Mouse (Mus musculus) lung, postnatal 0 days (tissue): ENCODE measurements at regions not wholly inside any gene's neighbourhood (a gene's known extent, or its start where the extent isn't known, plus 50 kb on each side); places are given as distances from the start of the nearest gene placed in this dataset.

Source experiments
- ATAC-seq: fragments of 200-750 bp; cut with Nextera tagmentation; 2 replicates; pipeline ENCODE4 v1.8.0; 2017; ENCODE audit warnings: moderate library complexity
- DNase-seq: peaks from one replicate; pipeline ENCODE4 v3.0.0-alpha.2; 2016; ENCODE audit warnings: low spot score
- H3K27ac ChIP-seq: fragments of 300-500 bp; sonication (generic); 2 replicates; pipeline ENCODE4 v1.5.1; 2014; ENCODE audit warnings: antibody characterized with exemption, mild to moderate bottlenecking, low read length, mixed read lengths
- H3K27me3 ChIP-seq: fragments of 300-500 bp; sonication (generic); replicated peaks from 2 replicates; pipeline ENCODE4 v1.6.1; 2014; ENCODE audit warnings: low read length, mixed read lengths; ENCODE audit not compliant: insufficient read depth
- H3K36me3 ChIP-seq: fragments of 300-500 bp; sonication (generic); 2 replicates; pipeline ENCODE4 v1.6.1; 2014; ENCODE audit warnings: low read length, mixed read lengths; ENCODE audit not compliant: insufficient read depth
- H3K4me1 ChIP-seq: fragments of 300-500 bp; sonication (generic); 2 replicates; pipeline ENCODE4 v1.6.1; 2014; ENCODE audit warnings: antibody characterized with exemption, low read depth, low read length, mixed read lengths; ENCODE audit not compliant: insufficient read depth
- H3K4me2 ChIP-seq: fragments of 300-500 bp; sonication (generic); replicated peaks from 2 replicates; pipeline ENCODE4 v1.6.1; 2014; ENCODE audit warnings: low read depth, mild to moderate bottlenecking, low read length, moderate library complexity, mixed read lengths
- H3K4me3 ChIP-seq: fragments of 300-500 bp; sonication (generic); 2 replicates; pipeline ENCODE4 v1.5.1; 2014; ENCODE audit warnings: low read depth, low read length
- H3K9ac ChIP-seq: fragments of 300-500 bp; sonication (generic); replicated peaks from 2 replicates; pipeline ENCODE4 v1.6.1; 2014; ENCODE audit warnings: low read depth, mild to moderate bottlenecking
- H3K9me3 ChIP-seq: fragments of 300-500 bp; sonication (generic); 2 replicates; pipeline ENCODE4 v1.6.1; 2016; ENCODE audit warnings: low read length, mixed read lengths
- CTCF ChIP-seq: IDR thresholded peaks from 2 replicates; pipeline ENCODE4 v1.5.1; 2016; ENCODE audit warnings: antibody characterized with exemption, mild to moderate bottlenecking
- EP300 ChIP-seq: IDR thresholded peaks from 2 replicates; pipeline ENCODE4 v1.6.1; 2016; ENCODE audit warnings: antibody characterized with exemption, mild to moderate bottlenecking, control low read depth
- WGBS: fragments of 180-500 bp; shearing (Covaris S2); extraction: QIAGEN DNeasy Blood & Tissue Kit; methylation state at CpG from one replicate; pipeline ENCODE4 v1.1.7; 2014; 5-methylcytosine and 5-hydroxymethylcytosine counted together

DNA sequence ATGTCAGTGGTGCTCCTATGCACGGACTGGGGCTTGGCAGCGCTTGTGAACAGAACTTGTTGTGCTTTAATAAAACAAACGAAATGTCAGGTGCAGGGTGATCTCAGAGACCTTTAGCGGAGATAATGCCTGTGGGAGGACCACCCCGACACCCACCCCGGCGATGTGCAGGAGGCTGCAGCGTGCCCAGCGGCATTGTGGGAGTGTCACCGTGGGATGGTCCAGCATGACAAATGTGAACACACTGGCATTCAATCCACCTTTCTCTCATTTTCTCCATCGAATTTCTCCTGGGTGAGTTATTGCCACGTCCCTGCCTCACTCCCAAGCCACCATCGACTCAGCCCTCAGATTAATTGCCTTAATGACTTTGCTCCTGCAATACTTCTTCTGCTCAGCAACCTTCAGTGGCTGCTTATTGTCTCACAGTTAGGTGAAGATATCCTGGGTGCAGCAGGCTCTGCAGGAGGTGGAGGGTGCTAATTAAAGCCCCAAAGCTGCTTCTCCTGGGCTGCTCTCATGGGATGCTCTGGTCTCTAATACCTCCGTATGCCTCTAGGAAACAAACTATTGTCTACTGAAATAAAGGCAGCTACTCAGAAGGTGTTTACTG, 310.5 kb downstream of the Eipr1 start:
- Histone ChIP-seq H3K27me3 (no peaks in the 10 kb centered on the region), H3K9ac (no peak overlapping the region), H3K27ac (no peak overlapping the region), H3K4me2 (no peak overlapping the region), H3K36me3 (no peaks in the 10 kb centered on the region), H3K4me1 (no peaks in the 10 kb centered on the region), H3K4me3 (no peak overlapping the region), H3K9me3 (no peaks in the 10 kb centered on the region)
- ATAC-seq (no peak), DNase-seq (no peak)
- TF ChIP-seq CTCF = no peak
- no peak for TF ChIP-seq EP300
- WGBS = 28% methylated on average over 14 of the region's 14 CpGs

DNA sequence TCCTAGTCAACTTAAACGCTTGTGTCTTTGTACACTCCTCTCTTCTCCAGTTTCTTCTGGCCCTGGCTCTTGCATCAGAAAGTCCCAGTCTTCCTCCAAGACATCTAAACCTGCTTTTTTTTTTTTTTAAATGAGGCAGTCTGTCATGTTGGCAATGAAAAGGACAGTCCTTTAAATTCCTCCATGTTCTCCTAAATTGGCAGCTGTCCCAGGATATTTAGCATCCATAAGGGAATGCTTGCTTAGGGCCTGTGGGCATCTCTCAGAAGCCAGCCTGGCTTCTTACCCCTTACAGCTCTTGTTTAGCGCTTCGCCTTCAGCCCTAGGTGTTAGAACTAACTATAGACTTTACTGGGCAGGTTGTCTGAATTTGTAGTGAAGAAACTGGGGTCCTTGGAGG, 311.2 kb downstream of the Eipr1 start:
- WGBS = 89% methylated on average over 3 of the region's 3 CpGs
- Histone ChIP-seq H3K9ac (no peak overlapping the region), H3K9me3 (no peaks in the 10 kb centered on the region), H3K27ac (no peak overlapping the region), H3K4me3 (no peak overlapping the region), H3K4me2 (no peak overlapping the region), H3K27me3 (no peaks in the 10 kb centered on the region), H3K4me1 (no peaks in the 10 kb centered on the region), H3K36me3 (no peaks in the 10 kb centered on the region)
- DNase-seq (no peak), ATAC-seq (no peak)
- TF ChIP-seq CTCF (no peak), EP300 (no peak)

DNA sequence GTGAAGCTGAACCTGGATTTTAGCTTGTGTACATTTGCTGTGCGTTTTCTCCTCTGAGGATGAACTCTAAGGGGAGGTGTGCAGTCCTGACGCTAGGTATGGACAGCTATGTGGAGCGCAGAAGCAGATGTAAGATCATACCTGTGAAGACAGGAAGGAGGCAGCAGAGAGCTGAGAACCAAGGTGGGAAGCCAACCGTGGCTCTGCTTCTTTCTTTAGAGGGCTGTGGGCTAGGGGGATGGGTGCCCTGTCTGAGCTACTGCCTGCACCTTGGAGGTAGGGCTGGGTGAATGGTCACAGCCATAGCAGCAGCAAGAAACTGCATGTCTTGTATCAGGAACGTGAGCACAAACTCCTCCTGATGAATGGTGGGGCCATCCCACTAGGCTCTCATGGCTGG, 316.6 kb downstream of the Eipr1 start:
- Histone ChIP-seq H3K36me3 (no peaks in the 10 kb centered on the region), H3K9ac (no peak overlapping the region), H3K27ac (no peak overlapping the region), H3K27me3 (no peaks in the 10 kb centered on the region), H3K9me3 (no peaks in the 10 kb centered on the region), H3K4me1 (no peaks in the 10 kb centered on the region), H3K4me3 (no peak overlapping the region), H3K4me2 (no peak overlapping the region)
- ATAC-seq = no peak
- 30% methylated on average over 5 of the region's 5 CpGs for WGBS
- DNase-seq = no peak
- TF ChIP-seq EP300 = no peak
- TF ChIP-seq CTCF = peak; percentile 54

DNA sequence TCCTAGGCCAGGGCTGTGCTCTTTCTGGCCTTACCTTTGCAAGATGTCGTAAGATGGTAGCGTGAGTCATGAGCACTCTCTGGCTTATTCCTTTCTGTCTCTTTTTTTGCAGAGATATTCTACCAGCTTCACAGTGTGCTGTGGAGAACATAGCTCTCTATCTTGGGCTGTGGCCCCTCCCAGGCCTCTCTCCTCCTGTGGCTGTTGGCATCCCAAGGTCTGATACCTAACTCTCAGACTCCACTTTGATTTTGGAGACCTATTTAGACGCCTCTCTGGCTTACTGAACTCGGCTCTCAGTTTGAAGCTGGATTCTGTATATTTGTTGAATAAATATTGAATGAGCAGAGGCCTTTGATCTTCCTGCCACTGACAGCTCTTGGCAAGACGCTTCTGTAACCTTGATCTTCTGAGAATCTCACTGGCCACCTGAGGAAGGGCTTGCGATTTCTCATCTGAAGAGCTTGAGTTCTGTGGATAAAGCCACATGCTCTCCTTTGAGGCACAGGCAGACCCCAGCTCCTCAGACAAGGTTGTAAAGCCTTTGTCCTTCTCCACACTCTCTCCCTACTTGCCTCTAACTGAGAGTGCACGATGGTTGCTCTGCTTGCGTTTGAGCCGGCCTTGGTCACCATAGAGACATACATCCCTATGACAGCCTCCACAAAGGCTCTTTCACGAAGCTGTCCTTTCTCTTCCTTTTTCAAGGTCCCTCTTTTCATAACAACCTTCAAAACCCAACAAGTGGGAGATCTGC, 323.7 kb downstream of the Eipr1 start:
- DNase-seq (no peak), ATAC-seq (no peak)
- TF ChIP-seq EP300 (no peak), CTCF (no peak)
- H3K4me1 ChIP-seq = no peaks in the 10 kb centered on the region
- 43% methylated on average over 10 of the region's 10 CpGs for WGBS
- H3K4me3 ChIP-seq = no peak overlapping the region
- H3K27ac ChIP-seq = no peak overlapping the region
- H3K9me3 ChIP-seq = no peaks in the 10 kb centered on the region
- H3K4me2 ChIP-seq = no peak overlapping the region
- no peaks in the 10 kb centered on the region for H3K36me3 ChIP-seq
- H3K27me3 ChIP-seq = no peaks in the 10 kb centered on the region
- no peak overlapping the region for H3K9ac ChIP-seq

DNA sequence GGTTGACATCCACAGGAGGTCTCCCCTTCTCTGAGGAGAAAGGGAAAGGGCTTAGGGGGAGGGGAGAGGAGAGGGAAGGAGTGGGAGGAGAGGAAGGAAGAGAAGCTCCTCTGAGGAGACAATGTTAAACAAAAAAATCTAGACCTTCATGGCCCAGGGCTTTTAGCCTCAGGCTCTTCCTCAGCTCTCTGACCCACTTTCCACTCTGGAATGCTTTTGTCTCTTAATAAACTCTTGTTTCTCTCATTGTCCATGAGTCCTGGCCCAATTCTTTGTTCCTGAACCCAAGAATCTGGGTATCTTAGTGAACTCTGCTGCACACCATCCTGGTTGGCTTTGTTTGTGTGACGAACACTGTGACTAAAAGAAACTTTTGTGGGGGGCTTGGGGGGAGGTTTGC, 325.0 kb downstream of the Eipr1 start:
- no peak for ATAC-seq
- WGBS = 65% methylated on average over 1 of the region's 1 CpGs
- no peak overlapping the region for H3K9ac ChIP-seq
- H3K4me2 ChIP-seq = no peak overlapping the region
- H3K27ac ChIP-seq = no peak overlapping the region
- TF ChIP-seq EP300 (no peak), CTCF (no peak)
- no peak overlapping the region for H3K4me3 ChIP-seq
- H3K27me3 ChIP-seq = no peaks in the 10 kb centered on the region
- no peaks in the 10 kb centered on the region for H3K36me3 ChIP-seq
- DNase-seq = no peak
- H3K4me1 ChIP-seq = no peaks in the 10 kb centered on the region
- H3K9me3 ChIP-seq = no peaks in the 10 kb centered on the region

DNA sequence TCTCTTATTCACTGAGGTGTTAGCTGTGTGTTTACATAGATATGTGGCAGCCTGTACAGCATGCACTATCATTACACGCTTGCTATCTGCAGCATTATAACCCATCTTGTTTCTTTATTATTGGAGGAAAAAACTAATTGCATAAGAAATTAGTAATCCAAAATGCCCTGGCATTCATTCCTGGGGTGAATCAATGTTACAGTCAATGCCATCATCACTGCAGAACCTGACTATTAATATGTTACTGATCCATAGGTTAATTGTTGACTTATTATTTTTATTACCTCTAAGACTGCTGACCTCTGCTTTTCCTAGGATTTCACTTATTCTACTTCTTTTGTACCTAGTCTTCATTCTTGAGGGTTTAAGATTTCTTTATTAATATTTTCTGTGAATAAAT, 327.4 kb downstream of the Eipr1 start:
- DNase-seq = no peak
- H3K9ac ChIP-seq = no peak overlapping the region
- no peaks in the 10 kb centered on the region for H3K36me3 ChIP-seq
- no peaks in the 10 kb centered on the region for H3K4me1 ChIP-seq
- no peak overlapping the region for H3K4me2 ChIP-seq
- TF ChIP-seq EP300 (no peak), CTCF (no peak)
- ATAC-seq = no peak
- no peaks in the 10 kb centered on the region for H3K27me3 ChIP-seq
- WGBS = 60% methylated on average over 1 of the region's 1 CpGs
- no peak overlapping the region for H3K27ac ChIP-seq
- no peaks in the 10 kb centered on the region for H3K9me3 ChIP-seq
- no peak overlapping the region for H3K4me3 ChIP-seq
